In genomic region chr5:66103386-66103785, GRCm38 (mm10) we compare ENCODE assay signal across 34 mouse cellular contexts.
"Had no signal": no experiment of that assay in that cellular context is flagged by ENCODE, and none has a peak within 500 bp of the region (broad histone marks: within the 10 kb centered on the region; RNA-seq: fewer than 3 reads in every experiment).

No protein-coding gene starts in this region.

- H3K36me3 ChIP-seq: heart, embryonic 10.5 days; heart, embryonic 12.5 days; heart, embryonic 13.5 days; heart, embryonic 15.5 days; hindbrain, embryonic 10.5 days; hindbrain, embryonic 12.5 days; hindbrain, embryonic 13.5 days; hindbrain, embryonic 15.5 days; intestine, embryonic 15.5 days; kidney, embryonic 15.5 days had no signal

- H3K27ac ChIP-seq: heart, embryonic 10.5 days; heart, embryonic 13.5 days; heart, embryonic 15.5 days; hindbrain, embryonic 10.5 days; hindbrain, embryonic 12.5 days; hindbrain, embryonic 13.5 days; hindbrain, embryonic 14.5 days; hindbrain, embryonic 15.5 days; hindbrain, postnatal 0 days; intestine, embryonic 15.5 days; kidney, embryonic 15.5 days; kidney, postnatal 0 days; layer of hippocampus, adult 2 months had no signal

- H3K9me3 ChIP-seq: heart, embryonic 10.5 days; heart, embryonic 12.5 days; heart, embryonic 13.5 days; heart, embryonic 15.5 days; hindbrain, embryonic 10.5 days; hindbrain, embryonic 12.5 days; hindbrain, embryonic 13.5 days; hindbrain, embryonic 15.5 days; intestine, embryonic 15.5 days; kidney, embryonic 15.5 days had no signal

- ATAC-seq: hindbrain, embryonic 16.5 days; hindbrain, postnatal 0 days; inflammation-experienced regulatory T-cells, adult 6 months; intestine, embryonic 15.5 days; intestine, embryonic 16.5 days; intestine, postnatal 0 days had no signal

- H3K4me2 ChIP-seq: heart, embryonic 11.5 days; heart, embryonic 12.5 days; heart, embryonic 13.5 days; heart, embryonic 15.5 days; hindbrain, embryonic 12.5 days; hindbrain, embryonic 13.5 days; hindbrain, embryonic 14.5 days; hindbrain, embryonic 15.5 days; intestine, embryonic 15.5 days; kidney, embryonic 15.5 days had no signal

- H3K9ac ChIP-seq: heart, embryonic 12.5 days; heart, embryonic 13.5 days; heart, embryonic 15.5 days; hindbrain, embryonic 12.5 days; hindbrain, embryonic 13.5 days; hindbrain, embryonic 14.5 days; hindbrain, embryonic 15.5 days; intestine, embryonic 15.5 days; kidney, embryonic 15.5 days had no signal

- H3K4me3 ChIP-seq: heart, embryonic 10.5 days; heart, embryonic 12.5 days; heart, embryonic 13.5 days; heart, embryonic 15.5 days; hindbrain, embryonic 10.5 days; hindbrain, embryonic 12.5 days; hindbrain, embryonic 13.5 days; hindbrain, embryonic 15.5 days; intestine, embryonic 15.5 days; kidney, embryonic 15.5 days; layer of hippocampus, adult 2 months had no signal

- H3K4me1 ChIP-seq: heart, embryonic 10.5 days; heart, embryonic 12.5 days; heart, embryonic 13.5 days; heart, embryonic 15.5 days; hindbrain, embryonic 10.5 days; hindbrain, embryonic 12.5 days; hindbrain, embryonic 15.5 days; intestine, embryonic 15.5 days had no signal

- DNase-seq: heart, postnatal 10 days; heart, postnatal 14 days; heart, postnatal 36 days; heart, postnatal 4 days; kidney, adult 11 months; kidney, adult 18-20 months; kidney, adult 2 months; kidney, adult 8-10 months; kidney, adult 9 months; kidney, postnatal 10 days; kidney, postnatal 14 days; kidney, postnatal 25 days; kidney, postnatal 36 days; kidney, postnatal 4 days; layer of hippocampus, postnatal 36 days had no signal

- H3K27me3 ChIP-seq: heart, embryonic 12.5 days; heart, embryonic 13.5 days; heart, embryonic 15.5 days; hindbrain, embryonic 12.5 days; hindbrain, embryonic 13.5 days; hindbrain, embryonic 15.5 days; intestine, embryonic 15.5 days; kidney, embryonic 15.5 days had no signal
